Mouse (Mus musculus): ENCODE results near the gene Adamtsl5. TPM values are rescaled to one million over a fixed set of nuclear protein-coding genes. Genes with fewer than 3 reads are reported as not detected.

Gene Adamtsl5
- polyA plus RNA-seq, 1 experiment = 10.8 TPM

- Histone ChIP-seq H3K4me3 (replicated peaks; ENCODE audit: insufficient read depth, low read depth, low read length) (no peak overlapping the region), H3K4me1 (ENCODE audit: control insufficient read depth, insufficient read depth, low read length) (peaks cover 5% of the 10 kb centered on the region; the same call in 1 of the 2 replicates), H3K27me3 (ENCODE audit: control insufficient read depth, insufficient read depth, low read length) (no peaks in the 10 kb centered on the region), H3K27ac (ENCODE audit: insufficient read depth, low read length) (no peak overlapping the region)
- WGBS = 24% methylated on average over 19 of the region's 19 CpGs
- peak; percentile 91 for TF ChIP-seq CTCF (IDR thresholded peaks at IDR 0.05; ENCODE audit: borderline replicate concordance, insufficient read depth, low read depth, low read length)
- no peak for TF ChIP-seq POLR2A (IDR thresholded peaks at IDR 0.05; ENCODE audit: borderline replicate concordance, insufficient read depth, low read length)
- peak; percentile 76 to 87 for DNase-seq
Observed at GRCm38 (mm10) chr10:80339941-80340750, 8.1 kb downstream of the Adamtsl5 start.

- WGBS = 91% methylated on average over 12 of the region's 12 CpGs
- Histone ChIP-seq H3K27me3 (ENCODE audit: control insufficient read depth, insufficient read depth, low read length) (no peaks in the 10 kb centered on the region), H3K4me1 (ENCODE audit: control insufficient read depth, insufficient read depth, low read length) (peaks cover 25% of the 10 kb centered on the region), H3K4me3 (replicated peaks; ENCODE audit: insufficient read depth, low read depth, low read length) (no peak overlapping the region), H3K27ac (ENCODE audit: insufficient read depth, low read length) (no peak overlapping the region)
- no peak for DNase-seq
- TF ChIP-seq POLR2A (IDR thresholded peaks at IDR 0.05; ENCODE audit: borderline replicate concordance, insufficient read depth, low read length) (no peak), CTCF (IDR thresholded peaks at IDR 0.05; ENCODE audit: borderline replicate concordance, insufficient read depth, low read depth, low read length) (no peak)
Observed at GRCm38 (mm10) chr10:80336263-80336662, 11.9 kb downstream of the Adamtsl5 start.

GRCm38 (mm10) chr10:80332525-80332989 lies 15.7 kb downstream of the Adamtsl5 start:
- H3K27ac ChIP-seq (ENCODE audit: insufficient read depth, low read length) = peak overlapping the region; percentile 74
- no peak overlapping the region for H3K4me3 ChIP-seq (replicated peaks; ENCODE audit: insufficient read depth, low read depth, low read length)
- no peaks in the 10 kb centered on the region for H3K27me3 ChIP-seq (ENCODE audit: control insufficient read depth, insufficient read depth, low read length)
- H3K4me1 ChIP-seq (ENCODE audit: control insufficient read depth, insufficient read depth, low read length) = peaks cover 29% of the 10 kb centered on the region
- TF ChIP-seq CTCF (IDR thresholded peaks at IDR 0.05; ENCODE audit: borderline replicate concordance, insufficient read depth, low read depth, low read length) = no peak
- 0 out of 2 replicates have a peak, but pooled peaks have one; percentile 28 for TF ChIP-seq POLR2A (IDR thresholded peaks at IDR 0.05; ENCODE audit: borderline replicate concordance, insufficient read depth, low read length)
- peak; percentile 65 to 77 for DNase-seq
- 19% methylated on average over 5 of the region's 5 CpGs for WGBS

DNA sequence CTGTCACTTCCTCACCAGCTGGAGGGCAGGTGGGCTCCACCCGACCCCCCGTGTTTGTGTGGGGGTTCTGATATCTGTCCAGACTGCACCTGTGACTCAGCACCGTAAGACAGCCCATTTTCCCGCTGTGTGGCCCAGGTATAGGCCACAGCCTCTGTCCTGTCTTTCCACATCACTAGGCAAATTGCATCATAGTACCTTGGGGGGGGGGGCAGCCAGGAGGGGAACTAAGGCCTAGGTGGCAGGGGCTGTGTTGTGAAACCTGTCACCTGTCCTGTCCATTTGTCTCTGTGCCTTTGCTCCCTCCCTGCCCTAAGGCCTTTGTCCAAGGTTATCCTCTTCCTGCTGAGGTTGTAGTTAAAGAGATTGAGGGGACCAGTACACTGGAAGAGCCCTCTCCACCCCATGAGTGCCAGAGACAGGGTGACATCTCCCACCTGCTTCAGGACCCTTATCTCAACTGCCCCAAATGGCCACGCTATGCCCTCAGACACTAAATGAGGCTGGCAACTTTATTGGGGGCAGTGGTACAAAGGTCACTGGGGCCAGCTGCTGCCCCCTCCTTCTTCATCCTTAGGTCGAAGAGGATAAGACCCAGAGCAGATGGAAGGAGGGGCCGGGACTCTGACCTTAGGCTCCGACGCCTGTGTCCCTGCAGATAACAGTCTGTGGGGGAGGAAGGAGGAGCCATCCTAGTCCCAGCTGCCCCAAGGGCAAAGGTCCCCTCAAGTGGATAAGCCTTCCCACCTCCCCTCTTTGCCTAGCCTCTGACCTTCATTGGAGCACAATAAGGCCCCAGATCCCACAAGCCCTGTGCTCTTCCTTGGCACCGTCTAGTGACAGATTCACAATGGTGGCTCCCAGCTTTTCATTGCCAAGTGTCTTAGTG lies 16.3 kb downstream of the Adamtsl5 start:
- 41% methylated on average over 10 of the region's 10 CpGs for WGBS
- no peak overlapping the region for H3K4me3 ChIP-seq (replicated peaks; ENCODE audit: insufficient read depth, low read depth, low read length)
- peak in 1 of 2 experiments; percentile 67 for DNase-seq
- H3K4me1 ChIP-seq (ENCODE audit: control insufficient read depth, insufficient read depth, low read length) = peaks cover 29% of the 10 kb centered on the region
- H3K27me3 ChIP-seq (ENCODE audit: control insufficient read depth, insufficient read depth, low read length) = no peaks in the 10 kb centered on the region
- TF ChIP-seq POLR2A (IDR thresholded peaks at IDR 0.05; ENCODE audit: borderline replicate concordance, insufficient read depth, low read length) = no peak
- TF ChIP-seq CTCF (IDR thresholded peaks at IDR 0.05; ENCODE audit: borderline replicate concordance, insufficient read depth, low read depth, low read length) = no peak
- H3K27ac ChIP-seq (ENCODE audit: insufficient read depth, low read length) = peak overlapping the region; percentile 74

DNA sequence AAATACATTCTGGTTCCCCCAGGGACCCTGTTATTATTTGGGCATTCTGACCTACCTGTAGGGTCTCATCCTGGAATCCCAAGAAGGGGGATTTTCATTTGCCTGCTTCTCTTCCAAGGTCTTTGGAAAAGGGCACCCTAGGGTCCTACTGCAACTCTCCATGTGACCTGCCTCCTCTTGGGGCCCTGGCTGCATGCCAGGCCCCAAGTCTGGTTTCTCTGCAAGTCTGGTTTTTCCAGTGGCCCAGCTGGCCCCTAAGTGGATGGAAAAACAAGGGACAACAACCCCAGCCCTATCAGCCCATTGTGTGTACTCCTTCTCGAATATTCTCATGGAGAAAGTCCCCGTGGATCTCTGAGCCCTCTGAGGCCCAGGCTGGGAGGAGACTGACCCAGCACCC lies 17.3 kb downstream of the Adamtsl5 start:
- Histone ChIP-seq H3K4me3 (replicated peaks; ENCODE audit: insufficient read depth, low read depth, low read length) (no peak overlapping the region), H3K27ac (ENCODE audit: insufficient read depth, low read length) (no peak overlapping the region), H3K27me3 (ENCODE audit: control insufficient read depth, insufficient read depth, low read length) (no peaks in the 10 kb centered on the region), H3K4me1 (ENCODE audit: control insufficient read depth, insufficient read depth, low read length) (peaks cover 29% of the 10 kb centered on the region)
- no peak for TF ChIP-seq CTCF (IDR thresholded peaks at IDR 0.05; ENCODE audit: borderline replicate concordance, insufficient read depth, low read depth, low read length)
- no peak for TF ChIP-seq POLR2A (IDR thresholded peaks at IDR 0.05; ENCODE audit: borderline replicate concordance, insufficient read depth, low read length)
- no peak for DNase-seq
- 75% methylated on average over 2 of the region's 2 CpGs for WGBS

DNA sequence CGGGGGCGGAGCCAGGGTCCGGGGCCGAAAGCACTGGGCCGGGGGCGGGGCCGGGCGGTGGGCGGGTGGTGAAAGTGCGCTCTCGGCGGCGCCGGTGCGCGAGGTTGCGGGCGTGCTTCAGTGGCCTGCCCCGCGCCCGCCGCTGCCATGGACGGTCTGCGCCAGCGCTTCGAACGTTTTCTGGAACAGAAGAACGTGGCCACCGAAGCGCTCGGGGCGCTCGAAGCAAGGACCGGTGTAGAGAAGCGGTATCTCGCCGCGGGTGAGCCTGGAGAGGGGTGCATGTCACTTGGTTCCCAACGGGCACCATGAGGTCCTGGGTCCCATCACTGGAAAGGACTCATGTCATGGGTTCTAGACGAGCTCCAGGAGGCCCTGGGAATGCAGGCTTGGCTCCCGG lies 18.1 kb downstream of the Adamtsl5 start:
- Histone ChIP-seq H3K4me3 (replicated peaks; ENCODE audit: insufficient read depth, low read depth, low read length) (peak overlapping the region; percentile 64), H3K27me3 (ENCODE audit: control insufficient read depth, insufficient read depth, low read length) (no peaks in the 10 kb centered on the region), H3K4me1 (ENCODE audit: control insufficient read depth, insufficient read depth, low read length) (peaks cover 29% of the 10 kb centered on the region), H3K27ac (ENCODE audit: insufficient read depth, low read length) (no peak overlapping the region)
- no peak for DNase-seq
- 2% methylated on average over 41 of the region's 41 CpGs for WGBS
- TF ChIP-seq POLR2A (IDR thresholded peaks at IDR 0.05; ENCODE audit: borderline replicate concordance, insufficient read depth, low read length) (no peak), CTCF (IDR thresholded peaks at IDR 0.05; ENCODE audit: borderline replicate concordance, insufficient read depth, low read depth, low read length) (no peak)

DNA sequence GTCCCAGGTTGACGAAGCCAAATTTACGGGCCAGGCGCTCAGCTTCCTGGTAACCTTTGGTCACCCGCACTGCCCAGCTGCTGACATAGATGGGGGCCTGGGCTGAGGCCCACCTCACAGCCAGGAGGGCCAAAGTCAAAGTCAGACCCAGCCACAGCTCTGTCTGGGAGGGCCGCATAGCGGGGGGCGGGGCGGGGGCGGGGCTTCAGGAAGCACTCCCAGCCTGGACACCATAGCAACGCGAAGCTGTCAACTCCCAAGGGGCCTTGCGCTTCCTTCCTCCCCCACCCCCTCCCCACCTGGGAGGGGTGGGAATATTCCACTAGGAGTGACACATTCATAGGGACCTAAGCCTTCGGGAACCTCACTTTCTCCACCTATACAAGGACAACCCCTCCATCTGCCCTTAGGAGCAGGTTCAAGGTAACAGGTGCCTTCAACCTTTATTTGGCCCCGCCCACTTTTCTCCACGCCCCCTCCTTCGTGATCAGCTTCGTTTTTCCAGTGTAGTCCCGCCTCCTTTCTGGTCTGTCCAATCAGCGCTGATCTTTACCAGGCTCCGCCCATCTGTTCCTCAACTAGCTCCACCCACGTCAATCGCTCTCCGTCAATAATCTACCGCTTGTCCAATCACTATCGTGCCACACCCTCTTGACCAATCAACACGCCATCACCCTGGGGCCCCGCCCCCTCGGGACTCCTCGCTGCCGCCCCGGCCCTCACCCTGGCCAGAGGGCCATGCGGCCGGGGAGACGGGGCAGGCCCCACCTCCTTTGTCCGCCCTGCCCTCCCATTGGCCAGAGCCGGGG lies 18.7 kb downstream of the Adamtsl5 start, which contains the start of the genes Pcsk4 and Reep6:
TSS of gene Pcsk4 (minus strand) at position 226 of the 809 bp plus-strand sequence.
TSS of gene Reep6 (plus strand) at position 681 of the 809 bp plus-strand sequence.
- Histone ChIP-seq H3K4me3 (replicated peaks; ENCODE audit: insufficient read depth, low read depth, low read length) (peak within 1 kb of the TSS; percentile 64), H3K4me1 (ENCODE audit: control insufficient read depth, insufficient read depth, low read length) (peaks cover 29% of the 10 kb centered on the region), H3K27ac (ENCODE audit: insufficient read depth, low read length) (no peak within 1 kb of the TSS), H3K27me3 (ENCODE audit: control insufficient read depth, insufficient read depth, low read length) (no peaks in the 10 kb centered on the region)
- 5% methylated on average over 36 of the region's 36 CpGs for WGBS
- TF ChIP-seq POLR2A (IDR thresholded peaks at IDR 0.05; ENCODE audit: borderline replicate concordance, insufficient read depth, low read length) (no peak), CTCF (IDR thresholded peaks at IDR 0.05; ENCODE audit: borderline replicate concordance, insufficient read depth, low read depth, low read length) (no peak)
- peak; percentile 91 to 96 for DNase-seq
